Mouse (Mus musculus) bone marrow macrophage, adult 2 months (primary cell): Measurements from ENCODE around the gene Kirrel.

Experiments
- CTCF ChIP-seq: IDR thresholded peaks from 2 replicates; pipeline ENCODE4 v1.5.1; 2012; ENCODE audit warnings: low read depth, mild to moderate bottlenecking, low read length, moderate library complexity
- POLR2A ChIP-seq: IDR thresholded peaks from 2 replicates; pipeline ENCODE4 v1.6.1; 2012; ENCODE audit warnings: mild to moderate bottlenecking, low read depth, low read length, borderline replicate concordance

DNA sequence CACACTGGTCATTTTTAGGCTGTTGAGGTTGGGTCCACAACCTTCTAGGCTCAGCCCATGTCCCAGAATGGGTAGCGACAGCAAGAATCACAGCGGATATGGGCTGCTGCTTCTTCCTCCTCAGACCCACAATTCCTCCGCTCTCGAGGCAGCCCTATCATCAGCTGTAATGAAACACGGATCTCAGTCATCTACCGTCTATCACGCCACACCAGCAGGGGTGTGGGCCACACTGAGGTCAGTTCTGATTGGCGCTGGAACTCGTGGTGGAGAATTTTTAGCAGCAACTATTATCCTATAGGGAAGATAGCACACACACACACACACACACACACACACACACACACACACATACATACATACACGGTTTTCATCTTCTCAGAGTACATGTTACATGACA, 25.1 kb downstream of the Kirrel start:
- TF ChIP-seq CTCF (no peak), POLR2A (no peak)
